Mouse (Mus musculus): Measurements from ENCODE around the gene Dpf1.

Dpf1 gene

GRCm38 (mm10) chr7:29303738-29304462, at the start of gene Dpf1:
Dpf1 (plus strand) TSS chr7:29303951.
- DNase-seq: peak; percentile 91

GRCm38 (mm10) chr7:29255875-29256274, 47.9 kb upstream of the Dpf1 start:
- no peak for DNase-seq

GRCm38 (mm10) chr7:29257368-29257767, 46.4 kb upstream of the Dpf1 start:
- no peak for DNase-seq

- DNase-seq: no peak
Observed at GRCm38 (mm10) chr7:29259781-29260730, 43.7 kb upstream of the Dpf1 start.

GRCm38 (mm10) chr7:29262151-29262550, 41.6 kb upstream of the Dpf1 start:
- no peak for DNase-seq

- no peak for DNase-seq
Observed at GRCm38 (mm10) chr7:29263831-29264230, 39.9 kb upstream of the Dpf1 start.

- DNase-seq: no peak
Observed at GRCm38 (mm10) chr7:29265636-29266035, 38.1 kb upstream of the Dpf1 start.

GRCm38 (mm10) chr7:29266931-29267330, 36.8 kb upstream of the Dpf1 start:
- no peak for DNase-seq

- no peak for DNase-seq
Observed at GRCm38 (mm10) chr7:29270445-29270844, 33.3 kb upstream of the Dpf1 start.

GRCm38 (mm10) chr7:29271687-29272465, 31.9 kb upstream of the Dpf1 start:
- no peak for DNase-seq

- no peak for DNase-seq
Observed at GRCm38 (mm10) chr7:29276715-29277114, 27.0 kb upstream of the Dpf1 start.

- DNase-seq: no peak
Observed at GRCm38 (mm10) chr7:29277510-29277909, 26.2 kb upstream of the Dpf1 start.

- DNase-seq: no peak
Observed at GRCm38 (mm10) chr7:29279261-29279660, 24.5 kb upstream of the Dpf1 start.

GRCm38 (mm10) chr7:29279924-29280323, 23.8 kb upstream of the Dpf1 start:
- DNase-seq: no peak

- no peak for DNase-seq
Observed at GRCm38 (mm10) chr7:29280801-29281200, 22.9 kb upstream of the Dpf1 start.

- no peak for DNase-seq
Observed at GRCm38 (mm10) chr7:29281201-29282073, 22.3 kb upstream of the Dpf1 start, which contains the start of gene Spint2. Spint2 (minus strand) TSS chr7:29281912.

GRCm38 (mm10) chr7:29282074-29282554, 21.6 kb upstream of the Dpf1 start:
- DNase-seq: no peak

- no peak for DNase-seq
Observed at GRCm38 (mm10) chr7:29283876-29284275, 19.9 kb upstream of the Dpf1 start.

- no peak for DNase-seq
Observed at GRCm38 (mm10) chr7:29284523-29284922, 19.2 kb upstream of the Dpf1 start.

GRCm38 (mm10) chr7:29287481-29287880, 16.3 kb upstream of the Dpf1 start:
- DNase-seq: no peak

- no peak for DNase-seq
Observed at GRCm38 (mm10) chr7:29288079-29288478, 15.7 kb upstream of the Dpf1 start.

Measured in right cerebral cortex, postnatal 14 days (tissue).